Mouse (Mus musculus) urinary bladder, postnatal 4 days (tissue): ENCODE measurements at regions not wholly inside any gene's neighbourhood (a gene's known extent, or its start where the extent isn't known, plus 50 kb on each side); places are given as distances from the start of the nearest gene placed in this dataset.

Experiments used
- DNase-seq, 2 experiments: peaks; one replicate each; pipeline ENCODE4 v3.0.0; 2021 to 2022; ENCODE audit warnings: low spot score in 2 of 2

DNA sequence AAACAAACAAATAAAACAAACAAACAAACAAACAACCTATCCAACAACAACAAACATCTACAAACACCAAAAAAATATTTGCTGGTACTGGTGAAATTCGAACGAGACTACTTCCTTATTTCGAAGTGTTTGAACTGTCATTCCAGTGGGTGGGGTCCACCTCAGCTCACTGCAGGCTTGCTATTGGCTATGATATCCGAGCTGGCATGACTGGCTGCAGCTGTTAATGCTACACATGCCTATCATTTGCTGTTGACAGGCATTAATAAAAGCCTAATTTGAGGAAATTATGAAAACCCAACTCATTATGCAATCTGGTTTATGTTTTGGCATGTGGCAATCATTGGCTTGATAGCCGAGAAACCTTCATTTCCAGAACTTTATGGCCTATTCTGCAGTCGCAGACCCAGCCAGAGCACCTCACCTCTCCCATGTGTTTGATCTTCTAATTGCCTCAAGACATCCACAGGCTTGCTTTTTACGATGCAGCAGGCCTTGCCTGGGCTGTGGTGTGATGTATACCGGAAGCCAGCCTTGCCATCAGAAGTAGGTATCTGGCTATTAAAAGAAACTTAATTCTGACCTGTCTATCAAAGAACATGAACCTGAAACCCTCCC, 283.3 kb upstream of the Nr2f2 start:
- DNase-seq, result no peak

DNA sequence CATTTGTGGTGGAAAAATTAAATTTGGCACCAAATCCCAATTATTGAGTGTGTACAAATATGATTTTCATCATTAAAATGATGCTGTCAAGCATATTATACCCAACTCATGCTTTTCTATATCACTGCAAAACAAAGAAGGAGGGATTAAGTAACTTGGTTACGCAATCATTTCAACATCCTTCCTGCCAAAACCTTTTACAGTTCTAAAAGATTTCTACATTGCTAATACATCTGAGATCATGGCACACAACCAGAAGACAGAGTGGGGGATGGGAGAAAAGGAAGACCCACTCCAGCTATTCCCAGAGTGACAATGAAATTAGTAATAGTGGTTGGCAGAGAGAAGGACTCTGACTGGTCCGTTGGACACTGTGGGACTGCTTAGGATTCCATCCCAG, 280.3 kb upstream of the Nr2f2 start:
- DNase-seq, result no peak

GRCm38 (mm10) chr7:70643694-70644301, 277.3 kb upstream of the Nr2f2 start:
- peak in 1 of 2 experiments; percentile 22 for DNase-seq

GRCm38 (mm10) chr7:70643055-70643454, 276.5 kb upstream of the Nr2f2 start:
- no peak for DNase-seq

DNA sequence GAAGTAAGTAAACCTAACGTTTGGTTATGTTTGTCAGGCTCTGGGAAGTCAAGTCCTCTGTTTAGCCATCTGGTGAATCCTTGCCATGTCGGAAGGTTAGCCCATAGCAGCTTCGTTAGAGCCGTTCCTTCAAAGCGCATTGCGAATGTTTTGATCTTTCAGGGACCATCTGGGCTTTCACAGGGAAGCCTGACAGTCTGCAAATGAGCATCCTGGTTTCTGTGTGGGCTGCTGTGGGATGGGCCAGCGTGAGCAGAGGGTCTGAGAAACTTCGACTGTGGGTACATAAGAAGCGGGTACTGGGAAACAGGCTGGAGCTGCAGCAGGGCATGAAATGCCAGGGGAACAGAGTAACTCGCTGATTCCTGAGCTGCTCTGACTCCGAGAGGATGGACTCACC, 274.7 kb upstream of the Nr2f2 start:
- DNase-seq, result no peak

GRCm38 (mm10) chr7:70640574-70640973, 274.0 kb upstream of the Nr2f2 start:
- DNase-seq, result no peak

- DNase-seq, result no peak
Measured at GRCm38 (mm10) chr7:70638161-70638560, 271.6 kb upstream of the Nr2f2 start.

DNA sequence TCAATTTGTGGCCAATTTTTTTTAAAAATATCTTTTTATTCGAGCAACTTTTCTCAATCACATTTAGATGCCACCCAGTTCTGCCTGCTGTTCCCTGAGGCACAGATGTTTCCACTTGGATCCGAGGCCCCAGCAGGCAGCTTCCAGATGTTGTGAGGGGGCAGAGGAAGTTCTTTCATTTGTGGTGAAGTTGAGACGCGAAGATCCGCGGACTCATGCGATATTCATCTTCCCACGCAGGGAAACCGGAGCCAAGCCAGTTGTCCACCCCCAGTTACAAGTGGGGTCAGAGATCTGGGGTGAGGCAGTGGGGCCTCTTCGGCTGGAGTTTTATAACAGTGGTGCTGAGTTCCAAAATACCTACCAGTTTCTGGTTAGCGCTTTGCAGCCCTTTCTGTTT, 267.5 kb upstream of the Nr2f2 start:
- no peak for DNase-seq

- no peak for DNase-seq
Measured at GRCm38 (mm10) chr7:70633577-70633976, 267.0 kb upstream of the Nr2f2 start.

DNA sequence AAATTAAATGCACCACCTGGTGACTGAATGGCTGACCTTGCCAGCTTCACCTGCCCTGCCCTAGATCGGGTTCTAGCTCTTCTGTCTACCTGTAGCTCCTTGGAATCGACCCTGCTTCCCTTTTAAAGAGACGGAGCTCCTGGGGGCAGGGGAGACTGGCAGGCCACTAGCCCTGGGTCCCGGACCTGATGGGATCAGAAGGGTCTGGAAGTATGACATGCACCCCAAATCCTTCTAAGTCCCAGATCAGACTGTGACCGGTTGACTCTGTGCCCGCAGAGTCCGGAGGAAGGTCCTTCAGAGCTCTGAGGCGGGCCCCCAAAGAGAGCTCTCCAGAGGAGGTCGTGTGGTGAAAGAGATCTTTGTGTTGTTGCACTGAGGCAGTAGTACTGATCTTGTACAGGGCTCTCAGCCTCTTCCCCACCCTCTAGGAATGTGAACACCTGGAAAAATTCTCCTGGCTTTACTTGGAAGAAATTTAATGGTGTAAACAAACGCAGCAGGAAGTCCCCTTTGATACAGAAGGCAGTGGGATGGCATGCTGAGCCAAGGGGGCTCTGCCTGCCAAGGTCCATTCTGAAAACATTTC, 259.2 kb upstream of the Nr2f2 start:
- no peak for DNase-seq

DNA sequence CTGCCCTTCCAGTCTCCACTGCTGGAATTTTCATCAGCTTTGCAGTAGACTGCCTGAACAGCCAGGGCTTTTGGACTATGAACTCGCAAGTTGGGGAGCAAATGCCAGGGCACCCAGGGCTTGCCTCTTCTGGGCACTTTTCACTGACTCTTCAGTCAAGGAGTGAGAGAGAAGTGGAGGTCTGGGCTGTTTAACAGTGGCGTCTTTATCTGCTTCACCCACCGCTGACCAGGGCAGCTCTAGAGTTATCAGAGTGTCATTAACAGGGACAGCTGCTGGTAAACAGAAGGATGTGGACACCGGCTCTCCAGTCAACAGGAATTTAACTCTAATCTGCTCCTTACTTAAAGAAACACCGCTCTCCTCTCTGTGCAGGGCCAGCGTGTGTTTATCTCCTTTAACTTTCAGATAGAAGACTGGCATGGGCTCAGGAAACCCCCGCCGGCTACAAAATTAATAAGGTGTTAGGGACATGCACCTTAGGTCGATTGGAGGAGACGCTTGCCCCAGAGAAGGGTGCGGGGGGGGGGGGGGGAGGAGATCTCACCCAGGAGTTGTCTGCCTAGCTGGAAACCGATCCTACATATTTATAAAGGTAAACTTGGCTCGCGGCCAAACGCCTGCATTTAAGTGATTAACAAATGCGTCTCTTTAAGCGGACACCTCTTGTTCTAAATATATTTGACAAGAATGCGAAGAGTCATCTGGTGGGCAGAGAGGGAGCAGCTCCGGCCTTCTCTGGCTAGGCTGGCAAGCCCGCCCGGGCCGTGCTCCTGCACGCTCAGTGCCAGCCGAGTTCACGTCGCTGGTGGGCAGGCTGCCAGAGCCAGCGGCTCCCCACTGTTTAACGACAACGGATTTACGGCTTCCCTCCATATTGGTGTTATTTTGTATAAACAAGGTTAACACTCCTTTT, 258.4 kb upstream of the Nr2f2 start:
- DNase-seq, result peak in 1 of 2 experiments; percentile 48

GRCm38 (mm10) chr7:70624031-70624726, 257.6 kb upstream of the Nr2f2 start:
- peak in 1 of 2 experiments; percentile 42 for DNase-seq

DNA sequence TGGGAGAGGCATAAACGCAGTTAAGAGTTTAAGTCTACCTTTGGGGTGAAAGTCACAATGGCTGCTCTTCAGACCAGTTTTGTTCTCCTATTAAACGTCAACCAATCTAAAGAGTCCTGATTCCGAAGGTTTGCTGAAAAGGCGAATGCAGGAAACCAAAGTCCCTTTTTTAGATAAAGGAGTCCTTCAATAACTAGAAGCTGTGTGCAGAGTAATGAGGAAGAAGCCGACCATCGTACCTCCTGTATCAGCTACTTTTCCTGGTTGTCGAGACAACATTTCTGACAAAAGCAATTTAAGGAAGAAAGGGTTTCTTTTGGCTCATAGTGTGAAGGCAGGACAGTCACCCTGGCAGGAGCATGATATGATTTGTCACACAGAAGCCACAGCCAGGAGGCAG, 252.9 kb upstream of the Nr2f2 start:
- DNase-seq, result no peak

DNA sequence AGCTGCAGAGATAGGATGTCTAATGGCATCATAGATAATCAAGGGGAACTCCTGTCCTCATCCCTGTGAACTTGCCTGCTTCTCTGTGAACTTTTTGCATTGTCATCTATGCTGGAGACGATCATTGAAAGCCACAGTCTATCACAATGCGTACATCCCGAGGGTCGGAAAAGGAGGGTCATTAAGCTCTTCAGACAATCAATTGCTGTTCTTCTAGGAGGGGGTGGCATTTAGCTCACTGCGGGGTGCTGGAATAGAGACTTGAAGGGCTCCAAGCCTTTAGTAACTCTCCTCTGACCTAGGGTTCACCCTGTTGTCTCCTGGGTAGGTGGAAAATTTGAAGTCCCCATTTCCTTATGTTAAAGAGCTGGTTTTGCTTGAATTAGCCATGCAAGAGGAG, 251.7 kb upstream of the Nr2f2 start:
- no peak for DNase-seq

- no peak for DNase-seq
Measured at GRCm38 (mm10) chr7:70606511-70606910, 240.0 kb upstream of the Nr2f2 start.

DNA sequence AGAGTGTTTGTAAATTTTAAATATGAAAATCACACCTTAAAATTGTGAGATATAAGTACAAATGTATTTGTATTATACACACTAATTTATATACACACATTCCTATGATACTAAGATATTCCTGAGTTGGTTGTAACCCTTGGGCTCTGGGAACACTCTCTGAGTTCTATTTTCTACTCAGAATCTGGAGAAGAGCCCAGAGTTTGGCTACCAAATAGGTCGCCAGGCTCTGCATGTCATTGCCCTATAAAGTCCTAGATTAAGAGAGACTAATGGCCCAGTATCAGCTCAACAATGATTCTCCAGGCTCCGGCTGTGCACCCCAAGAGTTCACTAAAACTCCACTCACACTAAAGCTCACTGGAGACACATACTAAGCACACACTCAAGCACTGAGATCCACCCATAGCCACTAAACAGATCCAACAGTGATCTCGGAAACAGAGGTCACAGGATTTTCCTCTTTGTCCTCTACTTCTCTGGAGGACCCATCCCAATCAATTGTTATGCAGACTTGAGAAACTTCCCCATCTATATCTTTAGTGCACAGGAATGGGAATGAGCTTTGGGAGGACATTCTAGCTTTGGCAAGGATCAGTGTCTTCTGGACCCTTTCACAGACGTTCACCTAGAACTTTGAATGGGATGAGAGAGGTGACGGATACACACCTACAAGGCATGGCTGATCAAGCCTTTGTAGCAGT, 238.1 kb upstream of the Nr2f2 start:
- DNase-seq, result no peak

- DNase-seq, result no peak
Measured at GRCm38 (mm10) chr7:70593027-70593426, 226.5 kb upstream of the Nr2f2 start.

- no peak for DNase-seq
Measured at GRCm38 (mm10) chr7:70591361-70592256, 225.1 kb upstream of the Nr2f2 start.

- DNase-seq, result no peak
Measured at GRCm38 (mm10) chr7:70589713-70590112, 223.2 kb upstream of the Nr2f2 start.

DNA sequence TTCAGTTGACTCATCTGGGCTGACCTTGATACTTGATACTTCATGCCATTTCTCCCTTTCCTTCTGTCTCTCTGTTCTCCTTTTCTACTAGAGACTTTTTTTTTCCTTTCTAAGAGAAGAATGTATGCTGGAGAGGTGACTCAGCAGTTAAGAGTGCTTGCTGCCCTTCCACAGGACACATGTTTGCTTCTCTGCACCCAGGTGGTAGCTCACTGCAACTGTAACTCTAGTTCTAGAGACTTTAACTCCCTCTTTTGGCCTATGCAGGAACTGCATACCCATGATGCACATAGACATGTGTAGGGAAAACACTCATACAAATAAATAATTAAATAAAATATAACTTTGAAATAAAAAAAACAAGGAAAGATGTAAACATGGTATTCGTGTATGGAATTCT, 221.5 kb upstream of the Nr2f2 start:
- DNase-seq, result no peak
